Comparison of ENCODE assay signal across 11 mouse cellular contexts in genomic region chr17:28531946-28532345, GRCm38 (mm10). TPM values are rescaled to one million over a fixed set of nuclear protein-coding genes. Genes with fewer than 3 reads are reported as not detected.
A peak's percentile ranks its signal among the peaks of the same experiment; 100 is the strongest.
DNase-seq lines count a peak whose midpoint lies in the region; ATAC-seq and TF ChIP-seq lines count a peak whose summit lies in the region.
"Had no signal": no experiment of that assay in that cellular context is flagged by ENCODE, and none has a peak within 500 bp of the region (broad histone marks: within the 10 kb centered on the region; RNA-seq: fewer than 3 reads in every experiment).

No protein-coding gene starts in this region.

- H3K27me3 ChIP-seq in forebrain, embryonic 10.5 days (ENCODE audit: poor library complexity, severe bottlenecking), result peaks cover 32% of the 10 kb centered on the region
- H3K27me3 ChIP-seq in forebrain, postnatal 0 days (ENCODE audit: insufficient read depth, low read length), result no peaks in the 10 kb centered on the region
- no peaks in the 10 kb centered on the region for H3K27me3 ChIP-seq in embryonic facial prominence, embryonic 14.5 days (replicated peaks; ENCODE audit: control insufficient read depth, insufficient read depth, low read length)
- H3K27me3 ChIP-seq in limb, embryonic 15.5 days, result no peaks in the 10 kb centered on the region
- H3K27me3 ChIP-seq: lung, embryonic 15.5 days had no signal

- no peak for ATAC-seq in forebrain, postnatal 0 days
- no peak for ATAC-seq in embryonic facial prominence, embryonic 14.5 days (ENCODE audit: low read depth)
- ATAC-seq in limb, embryonic 15.5 days (ENCODE audit: insufficient number of reproducible peaks, low FRiP score, low TSS enrichment, low read depth), result no peak

- peaks cover 16% of the 10 kb centered on the region for H3K4me1 ChIP-seq in forebrain, embryonic 10.5 days
- H3K4me1 ChIP-seq in forebrain, postnatal 0 days (ENCODE audit: insufficient read depth), result 0 out of 2 replicates have a peak, but pooled peaks cover 4% of the 10 kb centered on the region
- peaks cover 8% of the 10 kb centered on the region for H3K4me1 ChIP-seq in embryonic facial prominence, embryonic 14.5 days (ENCODE audit: control insufficient read depth, insufficient read depth, low read length)
- H3K4me1 ChIP-seq in limb, embryonic 15.5 days, result peaks cover 11% of the 10 kb centered on the region

- 14% methylated on average over 18 of the region's 18 CpGs for WGBS in forebrain, embryonic 10.5 days
- WGBS in forebrain, postnatal 0 days, result 18% methylated on average over 18 of the region's 18 CpGs
- WGBS in embryonic facial prominence, embryonic 14.5 days, result 18% methylated on average over 18 of the region's 18 CpGs
- WGBS in limb, embryonic 15.5 days, result 14% methylated on average over 18 of the region's 18 CpGs

- H3K4me3 ChIP-seq in forebrain, embryonic 10.5 days, result peak overlapping the region; percentile 32
- no peak overlapping the region for H3K4me3 ChIP-seq in forebrain, postnatal 0 days (ENCODE audit: low read depth, low read length)
- peak overlapping the region; percentile 5; the same call in 1 of the 2 replicates for H3K4me3 ChIP-seq in embryonic facial prominence, embryonic 14.5 days (ENCODE audit: low read depth, low read length)
- H3K4me3 ChIP-seq in limb, embryonic 15.5 days, result no peak overlapping the region
- H3K4me3 ChIP-seq: lung, embryonic 15.5 days had no signal

- no peak overlapping the region for H3K27ac ChIP-seq in forebrain, embryonic 10.5 days
- no peak overlapping the region for H3K27ac ChIP-seq in forebrain, postnatal 0 days (ENCODE audit: low read depth, low read length)
- H3K27ac ChIP-seq in embryonic facial prominence, embryonic 14.5 days (replicated peaks; ENCODE audit: low read depth, low read length), result no peak overlapping the region
- no peak overlapping the region for H3K27ac ChIP-seq in limb, embryonic 15.5 days
- H3K27ac ChIP-seq: lung, embryonic 15.5 days had no signal

- H3K9me3 ChIP-seq in forebrain, embryonic 10.5 days, result no peaks in the 10 kb centered on the region
- H3K9me3 ChIP-seq in forebrain, postnatal 0 days (ENCODE audit: low read length), result no peaks in the 10 kb centered on the region
- no peaks in the 10 kb centered on the region for H3K9me3 ChIP-seq in embryonic facial prominence, embryonic 14.5 days (ENCODE audit: control insufficient read depth, low read length)
- H3K9me3 ChIP-seq in limb, embryonic 15.5 days, result no peaks in the 10 kb centered on the region
- H3K9me3 ChIP-seq: lung, embryonic 15.5 days had no signal

- no peaks in the 10 kb centered on the region for H3K36me3 ChIP-seq in forebrain, embryonic 10.5 days (replicated peaks)
- no peaks in the 10 kb centered on the region for H3K36me3 ChIP-seq in forebrain, postnatal 0 days (ENCODE audit: insufficient read depth)
- H3K36me3 ChIP-seq in embryonic facial prominence, embryonic 14.5 days (ENCODE audit: control insufficient read depth, insufficient read depth, low read length), result no peaks in the 10 kb centered on the region
- no peaks in the 10 kb centered on the region for H3K36me3 ChIP-seq in limb, embryonic 15.5 days
- H3K36me3 ChIP-seq: lung, embryonic 15.5 days had no signal

- no peak overlapping the region for H3K9ac ChIP-seq in forebrain, postnatal 0 days
- H3K9ac ChIP-seq in embryonic facial prominence, embryonic 14.5 days (ENCODE audit: low read depth, low read length), result no peak overlapping the region
- no peak overlapping the region for H3K9ac ChIP-seq in limb, embryonic 15.5 days
- H3K9ac ChIP-seq: lung, embryonic 15.5 days had no signal

- DNase-seq in forebrain, embryonic 10.5 days (ENCODE audit: extremely low spot score, low spot score), result peak; percentile 44
- no peak for DNase-seq in forebrain, postnatal 0 days
- DNase-seq in 3134 (ENCODE audit: extremely low read depth, insufficient read length, low spot score), result peak; percentile 45
- no peak for DNase-seq in embryonic facial prominence, embryonic 14.5 days (ENCODE audit: low spot score)
- DNase-seq in c-Kit-positive CD71-positive TER-119-positive erythroid progenitor cells, embryonic 14.5 days (ENCODE audit: low spot score), result no peak
- no peak for DNase-seq in cerebellum, adult 11-12 months
- no peak for DNase-seq in urinary bladder, postnatal 14 days (ENCODE audit: low spot score)
- DNase-seq: adrenal gland, postnatal 10 days had no signal

- no peak for TF ChIP-seq CTCF in forebrain, postnatal 0 days (IDR thresholded peaks at IDR 0.05; ENCODE audit: low read depth)

- no peak overlapping the region for H3K4me2 ChIP-seq in forebrain, postnatal 0 days (ENCODE audit: low read depth)
- peak overlapping the region; percentile 18; the same call in 1 of the 2 replicates for H3K4me2 ChIP-seq in embryonic facial prominence, embryonic 14.5 days (ENCODE audit: low read depth, low read length)
- H3K4me2 ChIP-seq in limb, embryonic 15.5 days, result 0 out of 2 replicates have a peak overlapping the region, but pooled peaks have one; percentile 19
- H3K4me2 ChIP-seq: lung, embryonic 15.5 days had no signal

RNA-seq across cellular contexts. Expression of gene Armc12, which starts 1.3 kb away (rescaled TPM):
- polyA plus RNA-seq in forebrain, embryonic 10.5 days (2016; fragmentation: Nextera tagmentation; extraction: Ambion mirVana), result not detected in 2 replicates
- 0.15 TPM in 1 of 2 replicates, not detected in the other for total RNA-seq in forebrain, postnatal 0 days (2014; rRNA removed)
- polyA plus RNA-seq in forebrain, postnatal 0 days (2015; fragmentation: Nextera tagmentation; extraction: Ambion mirVana), result not detected in 2 replicates
- not detected in 2 replicates for polyA plus RNA-seq in embryonic facial prominence, embryonic 14.5 days (2014; fragmentation: Nextera tagmentation; extraction: Ambion mirVana)
- not detected in 2 replicates for polyA plus RNA-seq in limb, embryonic 15.5 days (2015; fragmentation: Nextera tagmentation; extraction: Ambion mirVana)
- total RNA-seq: adrenal gland, postnatal 10 days had no signal
- polyA plus RNA-seq: C2C12; lung, embryonic 15.5 days had no signal

RNA-seq across cellular contexts. Expression of gene Fkbp5, which starts 14.6 kb away (rescaled TPM):
- 31.7 and 33.5 TPM in 2 replicates for polyA plus RNA-seq in forebrain, embryonic 10.5 days (2016; fragmentation: Nextera tagmentation; extraction: Ambion mirVana)
- total RNA-seq in forebrain, postnatal 0 days (2014; rRNA removed), result 26.6 and 37.3 TPM in 2 replicates
- 18.3 and 21.1 TPM in 2 replicates for polyA plus RNA-seq in forebrain, postnatal 0 days (2015; fragmentation: Nextera tagmentation; extraction: Ambion mirVana)
- polyA plus RNA-seq in embryonic facial prominence, embryonic 14.5 days (2014; fragmentation: Nextera tagmentation; extraction: Ambion mirVana), result 8.4 and 11.7 TPM in 2 replicates
- 29.8 and 42.1 TPM in 2 replicates for polyA plus RNA-seq in limb, embryonic 15.5 days (2015; fragmentation: Nextera tagmentation; extraction: Ambion mirVana)

RNA-seq across cellular contexts. Expression of gene Clpsl2, which starts 17.3 kb away (rescaled TPM):
- not detected in 2 replicates for polyA plus RNA-seq in forebrain, embryonic 10.5 days (2016; fragmentation: Nextera tagmentation; extraction: Ambion mirVana)
- not detected in 2 replicates for total RNA-seq in forebrain, postnatal 0 days (2014; rRNA removed)
- polyA plus RNA-seq in forebrain, postnatal 0 days (2015; fragmentation: Nextera tagmentation; extraction: Ambion mirVana), result not detected in 2 replicates
- polyA plus RNA-seq in embryonic facial prominence, embryonic 14.5 days (2014; fragmentation: Nextera tagmentation; extraction: Ambion mirVana), result not detected in 2 replicates
- not detected in 2 replicates for polyA plus RNA-seq in limb, embryonic 15.5 days (2015; fragmentation: Nextera tagmentation; extraction: Ambion mirVana)
- total RNA-seq: adrenal gland, postnatal 10 days had no signal
- polyA plus RNA-seq: C2C12; lung, embryonic 15.5 days had no signal

RNA-seq across cellular contexts. Expression of gene Clps, which starts 28.6 kb away (rescaled TPM):
- not detected in 2 replicates for polyA plus RNA-seq in forebrain, embryonic 10.5 days (2016; fragmentation: Nextera tagmentation; extraction: Ambion mirVana)
- total RNA-seq in forebrain, postnatal 0 days (2014; rRNA removed), result not detected in 2 replicates
- polyA plus RNA-seq in forebrain, postnatal 0 days (2015; fragmentation: Nextera tagmentation; extraction: Ambion mirVana), result not detected in 2 replicates
- polyA plus RNA-seq in embryonic facial prominence, embryonic 14.5 days (2014; fragmentation: Nextera tagmentation; extraction: Ambion mirVana), result not detected in 2 replicates
- 0.47 and 1.8 TPM in 2 replicates for polyA plus RNA-seq in limb, embryonic 15.5 days (2015; fragmentation: Nextera tagmentation; extraction: Ambion mirVana)
- total RNA-seq: adrenal gland, postnatal 10 days had no signal
- polyA plus RNA-seq: C2C12 had no signal

RNA-seq across cellular contexts. Expression of gene Lhfpl5, which starts 43.5 kb away (rescaled TPM):
- 0.41 and 0.45 TPM in 2 replicates for polyA plus RNA-seq in forebrain, embryonic 10.5 days (2016; fragmentation: Nextera tagmentation; extraction: Ambion mirVana)
- total RNA-seq in forebrain, postnatal 0 days (2014; rRNA removed), result 10.6 and 11.9 TPM in 2 replicates
- polyA plus RNA-seq in forebrain, postnatal 0 days (2015; fragmentation: Nextera tagmentation; extraction: Ambion mirVana), result 11.4 and 13.2 TPM in 2 replicates
- 0.31 and 0.70 TPM in 2 replicates for polyA plus RNA-seq in embryonic facial prominence, embryonic 14.5 days (2014; fragmentation: Nextera tagmentation; extraction: Ambion mirVana)
- polyA plus RNA-seq in limb, embryonic 15.5 days (2015; fragmentation: Nextera tagmentation; extraction: Ambion mirVana), result 0.40 and 0.60 TPM in 2 replicates

Comparison
In these comparisons a context has a peak if more than half of its experiments do, and no peak if none do; other contexts are left out.
1. DNase-seq: peak in forebrain, embryonic 10.5 days (single experiment) and 3134 (single experiment); none in forebrain, postnatal 0 days (single experiment), embryonic facial prominence, embryonic 14.5 days (single experiment), c-Kit-positive CD71-positive TER-119-positive erythroid progenitor cells, embryonic 14.5 days (single experiment), cerebellum, adult 11-12 months (single experiment) and urinary bladder, postnatal 14 days (single experiment).
2. H3K4me3 ChIP-seq: peak in forebrain, embryonic 10.5 days (single experiment) and embryonic facial prominence, embryonic 14.5 days (single experiment); none in forebrain, postnatal 0 days (single experiment) and limb, embryonic 15.5 days (single experiment).